Comparison of ENCODE assay signal across 22 mouse cellular contexts in genomic region chr13:43952972-43953592, GRCm38 (mm10).
"Had no signal": no experiment of that assay in that cellular context is flagged by ENCODE, and none has a peak within 500 bp of the region (broad histone marks: within the 10 kb centered on the region; RNA-seq: fewer than 3 reads in every experiment).

No protein-coding gene starts in this region.

- H3K4me1 ChIP-seq: heart, embryonic 15.5 days; kidney, embryonic 15.5 days; limb, embryonic 15.5 days; liver, embryonic 12.5 days had no signal

- H3K27me3 ChIP-seq: heart, embryonic 15.5 days; hindbrain, embryonic 13.5 days; hindbrain, embryonic 15.5 days; kidney, embryonic 15.5 days had no signal

- DNase-seq: gastrocnemius, adult 2 months; gastrocnemius, postnatal 10 days; gastrocnemius, postnatal 25 days; heart, adult 18-20 months; heart, postnatal 14 days; heart, postnatal 36 days; kidney, adult 11 months; kidney, adult 9 months; layer of hippocampus, adult 9-11 months; layer of hippocampus, postnatal 36 days; left cerebral cortex, postnatal 4 days had no signal

- H3K36me3 ChIP-seq: heart, embryonic 13.5 days; heart, embryonic 15.5 days; hindbrain, embryonic 13.5 days; hindbrain, embryonic 15.5 days; kidney, embryonic 15.5 days; limb, embryonic 13.5 days; limb, embryonic 15.5 days; liver, embryonic 12.5 days had no signal

- H3K4me3 ChIP-seq: gastrocnemius, adult 2 months; heart, embryonic 13.5 days; heart, embryonic 15.5 days; hindbrain, embryonic 13.5 days; hindbrain, embryonic 15.5 days; kidney, embryonic 15.5 days; limb, embryonic 13.5 days; limb, embryonic 15.5 days; liver, embryonic 12.5 days had no signal

- H3K27ac ChIP-seq: gastrocnemius, adult 2 months; heart, embryonic 13.5 days; heart, embryonic 15.5 days; hindbrain, embryonic 13.5 days; hindbrain, embryonic 15.5 days; hindbrain, postnatal 0 days; kidney, embryonic 15.5 days; kidney, postnatal 0 days; limb, embryonic 13.5 days; limb, embryonic 15.5 days; liver, embryonic 12.5 days had no signal

- ATAC-seq: hindbrain, postnatal 0 days; intestine, embryonic 16.5 days; liver, embryonic 12.5 days had no signal

- H3K9me3 ChIP-seq: heart, embryonic 13.5 days; heart, embryonic 15.5 days; hindbrain, embryonic 13.5 days; hindbrain, embryonic 15.5 days; kidney, embryonic 15.5 days; limb, embryonic 13.5 days; limb, embryonic 15.5 days; liver, embryonic 12.5 days had no signal
